Mouse (Mus musculus) neural tube, embryonic 11.5 days (tissue): ENCODE results near the gene Klhl26. TPM values are rescaled to one million over a fixed set of nuclear protein-coding genes. Genes with fewer than 3 reads are reported as not detected.

Experiments used
- ATAC-seq: fragments of 200-750 bp; cut with Nextera tagmentation; 2 replicates; pipeline ENCODE4 v1.8.0; 2017; ENCODE audit warnings: moderate number of reproducible peaks, mild to moderate bottlenecking, moderate TSS enrichment, moderate library complexity; ENCODE audit not compliant: insufficient read depth, low FRiP score, low TSS enrichment
- DNase-seq: peaks from one replicate; pipeline ENCODE4 v3.0.0-alpha.2; 2015; ENCODE audit warnings: low spot score
- H3K27ac ChIP-seq: fragments of 300-500 bp; sonication (generic); 2 replicates; pipeline ENCODE4 v1.5.1; 2014; ENCODE audit warnings: low read depth, mild to moderate bottlenecking, low read length
- H3K27me3 ChIP-seq: fragments of 300-500 bp; sonication (generic); 2 replicates; pipeline ENCODE4 v1.6.1; 2014; ENCODE audit warnings: mild to moderate bottlenecking, low read length, mixed read lengths; ENCODE audit not compliant: control insufficient read depth, insufficient read depth
- H3K36me3 ChIP-seq: fragments of 300-500 bp; sonication (generic); 2 replicates; pipeline ENCODE4 v1.6.1; 2014; ENCODE audit warnings: mild to moderate bottlenecking, low read length, moderate library complexity, mixed read lengths; ENCODE audit not compliant: control insufficient read depth, insufficient read depth
- H3K4me1 ChIP-seq: fragments of 300-500 bp; sonication (generic); 2 replicates; pipeline ENCODE4 v1.6.1; 2014; ENCODE audit warnings: low read length, mixed read lengths; ENCODE audit not compliant: control insufficient read depth, insufficient read depth
- H3K4me2 ChIP-seq: fragments of 300-500 bp; sonication (generic); 2 replicates; pipeline ENCODE4 v1.6.1; 2014; ENCODE audit warnings: low read depth, mild to moderate bottlenecking, moderate library complexity
- H3K4me3 ChIP-seq: fragments of 300-500 bp; sonication (generic); 2 replicates; pipeline ENCODE4 v1.5.1; 2014; ENCODE audit warnings: low read depth, low read length
- H3K9ac ChIP-seq: fragments of 300-500 bp; sonication (generic); 2 replicates; pipeline ENCODE4 v1.6.1; 2014; ENCODE audit warnings: mild to moderate bottlenecking, low read length
- H3K9me3 ChIP-seq: fragments of 300-500 bp; sonication (generic); 2 replicates; pipeline ENCODE4 v1.6.1; 2016; ENCODE audit warnings: low read length; ENCODE audit not compliant: control insufficient read depth
- WGBS: fragments of 180-500 bp; shearing (Covaris S2); extraction: QIAGEN DNeasy Blood & Tissue Kit; methylation state at CpG from one replicate; pipeline ENCODE4 v1.1.7; 2014; 5-methylcytosine and 5-hydroxymethylcytosine counted together
- polyA plus RNA-seq: library from polyadenylated mRNA; unstranded; fragments of >200 nt; fragmentation: Nextera tagmentation; extraction: Ambion mirVana; gene quantifications from 2 replicates; pipeline ENCODE4 v1.2.1, GENCODE M21; 2014

The Klhl26 gene
- polyA plus RNA-seq, result 14.6 and 17.0 TPM in 2 replicates

- Histone ChIP-seq H3K4me3 (peak within 1 kb of the TSS; percentile 84), H3K27me3 (no peaks in the 10 kb centered on the region), H3K4me2 (peak within 1 kb of the TSS; percentile 82), H3K9me3 (no peaks in the 10 kb centered on the region), H3K36me3 (no peaks in the 10 kb centered on the region), H3K27ac (peak within 1 kb of the TSS; percentile 23; the same call in 1 of the 2 replicates), H3K4me1 (peaks cover 7% of the 10 kb centered on the region; the same call in 1 of the 2 replicates), H3K9ac (peak within 1 kb of the TSS; percentile 89)
- ATAC-seq (peak; percentile 86), DNase-seq (peak; percentile 94)
- under 1% methylated on average over 53 of the region's 53 CpGs for WGBS
Measured at GRCm38 (mm10) chr8:70476333-70477268, at the start of gene Klhl26. Gene Klhl26 (minus strand): TSS chr8:70476968.

- Histone ChIP-seq H3K4me2 (peak overlapping the region; percentile 70), H3K4me1 (peaks cover 11% of the 10 kb centered on the region), H3K27me3 (no peaks in the 10 kb centered on the region), H3K27ac (peak overlapping the region; percentile 71), H3K9me3 (no peaks in the 10 kb centered on the region), H3K9ac (peak overlapping the region; percentile 64), H3K36me3 (no peaks in the 10 kb centered on the region), H3K4me3 (peak overlapping the region; percentile 70)
- DNase-seq (peak; percentile 96), ATAC-seq (peak; percentile 83)
- under 1% methylated on average over 51 of the region's 51 CpGs for WGBS
Measured at GRCm38 (mm10) chr8:70522592-70523403, 46.0 kb upstream of the Klhl26 start.

- H3K4me1 ChIP-seq, result peaks cover 3% of the 10 kb centered on the region; the same call in 1 of the 2 replicates
- no peak for DNase-seq
- ATAC-seq, result no peak
- no peaks in the 10 kb centered on the region for H3K27me3 ChIP-seq
- H3K9ac ChIP-seq, result no peak overlapping the region
- H3K4me3 ChIP-seq, result no peak overlapping the region
- H3K27ac ChIP-seq, result no peak overlapping the region
- WGBS, result 68% methylated on average over 2 of the region's 2 CpGs
- no peaks in the 10 kb centered on the region for H3K9me3 ChIP-seq
- H3K4me2 ChIP-seq, result no peak overlapping the region
- no peaks in the 10 kb centered on the region for H3K36me3 ChIP-seq
Measured at GRCm38 (mm10) chr8:70519606-70520005, 42.8 kb upstream of the Klhl26 start.

- no peak overlapping the region for H3K27ac ChIP-seq
- H3K27me3 ChIP-seq, result no peaks in the 10 kb centered on the region
- no peaks in the 10 kb centered on the region for H3K9me3 ChIP-seq
- no peak overlapping the region for H3K4me2 ChIP-seq
- peaks cover 3% of the 10 kb centered on the region; the same call in 1 of the 2 replicates for H3K4me1 ChIP-seq
- 93% methylated on average over 6 of the region's 6 CpGs for WGBS
- ATAC-seq, result no peak
- H3K4me3 ChIP-seq, result no peak overlapping the region
- H3K9ac ChIP-seq, result no peak overlapping the region
- DNase-seq, result no peak
- no peaks in the 10 kb centered on the region for H3K36me3 ChIP-seq
Measured at GRCm38 (mm10) chr8:70519043-70519442, 42.3 kb upstream of the Klhl26 start.

- Histone ChIP-seq H3K9ac (no peak overlapping the region), H3K27ac (no peak overlapping the region), H3K4me1 (peaks cover 3% of the 10 kb centered on the region; the same call in 1 of the 2 replicates), H3K9me3 (no peaks in the 10 kb centered on the region), H3K36me3 (peaks cover 4% of the 10 kb centered on the region; the same call in 1 of the 2 replicates), H3K27me3 (no peaks in the 10 kb centered on the region), H3K4me2 (no peak overlapping the region), H3K4me3 (no peak overlapping the region)
- DNase-seq (no peak), ATAC-seq (no peak)
- 81% methylated on average over 10 of the region's 10 CpGs for WGBS
Measured at GRCm38 (mm10) chr8:70517940-70518643, 41.3 kb upstream of the Klhl26 start.

- 89% methylated on average over 2 of the region's 2 CpGs for WGBS
- H3K9me3 ChIP-seq, result no peaks in the 10 kb centered on the region
- DNase-seq (no peak), ATAC-seq (no peak)
- peaks cover 14% of the 10 kb centered on the region for H3K4me1 ChIP-seq
- no peak overlapping the region for H3K4me3 ChIP-seq
- H3K4me2 ChIP-seq, result no peak overlapping the region
- H3K36me3 ChIP-seq, result peaks cover 4% of the 10 kb centered on the region
- no peak overlapping the region for H3K9ac ChIP-seq
- no peak overlapping the region for H3K27ac ChIP-seq
- no peaks in the 10 kb centered on the region for H3K27me3 ChIP-seq
Measured at GRCm38 (mm10) chr8:70513441-70513840, 36.7 kb upstream of the Klhl26 start.

DNA sequence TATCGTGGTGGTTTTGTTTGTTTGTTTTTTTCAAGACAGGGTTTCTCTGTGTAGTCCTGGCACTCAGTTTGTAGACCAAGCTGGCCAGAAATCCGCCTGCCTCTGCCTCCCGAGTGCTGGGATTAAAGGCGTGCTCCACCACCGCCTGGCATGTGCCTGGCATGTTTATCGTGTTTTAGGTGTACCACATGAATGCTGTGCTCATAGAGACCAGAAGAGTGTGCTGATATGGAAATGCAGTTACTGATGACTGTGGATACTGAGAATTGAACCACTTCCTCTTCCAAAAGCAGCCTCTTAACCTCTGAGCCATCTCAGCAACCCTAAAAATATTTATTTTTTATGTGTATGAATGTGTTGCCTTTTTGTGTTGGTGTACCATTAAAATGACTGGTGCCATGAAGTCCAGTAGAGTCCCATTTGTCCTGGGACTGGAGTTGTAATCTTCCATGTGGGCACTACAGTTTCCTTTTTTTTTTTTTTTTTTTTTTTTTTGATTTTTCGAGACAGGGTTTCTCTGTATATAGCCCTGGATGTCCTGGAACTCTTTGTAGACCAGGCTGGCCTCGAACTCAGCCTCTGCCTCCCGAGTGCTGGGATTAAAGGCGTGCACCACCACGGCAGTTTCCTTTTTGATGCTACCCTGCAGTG is 35.6 kb upstream of the Klhl26 start:
- peaks cover 11% of the 10 kb centered on the region for H3K36me3 ChIP-seq
- H3K27ac ChIP-seq, result no peak overlapping the region
- no peak overlapping the region for H3K4me2 ChIP-seq
- no peak overlapping the region for H3K9ac ChIP-seq
- no peaks in the 10 kb centered on the region for H3K27me3 ChIP-seq
- peaks cover 14% of the 10 kb centered on the region for H3K4me1 ChIP-seq
- WGBS, result 96% methylated on average over 11 of the region's 11 CpGs
- no peak for ATAC-seq
- H3K9me3 ChIP-seq, result no peaks in the 10 kb centered on the region
- no peak for DNase-seq
- no peak overlapping the region for H3K4me3 ChIP-seq

- no peak overlapping the region for H3K9ac ChIP-seq
- no peak overlapping the region for H3K4me2 ChIP-seq
- WGBS, result 94% methylated on average over 2 of the region's 2 CpGs
- H3K4me1 ChIP-seq, result peaks cover 14% of the 10 kb centered on the region
- H3K27ac ChIP-seq, result no peak overlapping the region
- no peak overlapping the region for H3K4me3 ChIP-seq
- peaks cover 12% of the 10 kb centered on the region for H3K36me3 ChIP-seq
- H3K27me3 ChIP-seq, result no peaks in the 10 kb centered on the region
- H3K9me3 ChIP-seq, result no peaks in the 10 kb centered on the region
- no peak for ATAC-seq
- no peak for DNase-seq
Measured at GRCm38 (mm10) chr8:70511770-70512169, 35.0 kb upstream of the Klhl26 start.
